Mouse (Mus musculus): ENCODE measurements around the gene Enox1.

Gene Enox1

GRCm38 (mm10) chr14:77272248-77272930, 115.8 kb downstream of the Enox1 start:
- DNase-seq (ENCODE audit: low read depth in 1 of 2, low spot score in 2 of 2), result no peak

- no peak for DNase-seq (ENCODE audit: low read depth in 1 of 2, low spot score in 2 of 2)
These were observed 116.4 kb downstream of the Enox1 start for GRCm38 (mm10) chr14:77272931-77273446.

GRCm38 (mm10) chr14:77273721-77274120, 117.2 kb downstream of the Enox1 start:
- no peak for DNase-seq (ENCODE audit: low read depth in 1 of 2, low spot score in 2 of 2)

GRCm38 (mm10) chr14:77275607-77276006, 119.0 kb downstream of the Enox1 start:
- DNase-seq (ENCODE audit: low read depth in 1 of 2, low spot score in 2 of 2), result no peak

- no peak for DNase-seq (ENCODE audit: low read depth in 1 of 2, low spot score in 2 of 2)
These were observed 122.6 kb downstream of the Enox1 start for GRCm38 (mm10) chr14:77279143-77279542.

DNA sequence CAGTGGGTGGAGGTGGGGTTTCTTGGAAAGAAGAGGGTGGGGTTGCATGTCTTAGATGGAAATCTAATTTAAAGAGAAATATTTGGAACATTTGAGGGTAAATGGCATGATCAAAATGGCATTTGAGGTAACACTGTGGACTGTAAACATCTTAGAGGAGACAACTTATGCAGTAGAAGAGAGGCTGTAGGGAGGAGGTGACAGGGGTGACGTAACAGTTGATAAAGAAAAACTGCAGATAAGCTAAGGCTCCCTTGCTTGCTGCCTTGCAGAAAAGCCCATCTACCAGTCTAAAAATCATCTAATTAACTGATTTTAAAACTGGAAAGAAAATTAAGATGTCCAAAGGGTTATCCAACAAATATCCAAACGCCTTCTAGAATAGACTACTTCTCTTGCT, 123.9 kb downstream of the Enox1 start:
- no peak for DNase-seq (ENCODE audit: low read depth in 1 of 2, low spot score in 2 of 2)

GRCm38 (mm10) chr14:77280893-77281292, 124.3 kb downstream of the Enox1 start:
- DNase-seq (ENCODE audit: low read depth in 1 of 2, low spot score in 2 of 2), result no peak

DNA sequence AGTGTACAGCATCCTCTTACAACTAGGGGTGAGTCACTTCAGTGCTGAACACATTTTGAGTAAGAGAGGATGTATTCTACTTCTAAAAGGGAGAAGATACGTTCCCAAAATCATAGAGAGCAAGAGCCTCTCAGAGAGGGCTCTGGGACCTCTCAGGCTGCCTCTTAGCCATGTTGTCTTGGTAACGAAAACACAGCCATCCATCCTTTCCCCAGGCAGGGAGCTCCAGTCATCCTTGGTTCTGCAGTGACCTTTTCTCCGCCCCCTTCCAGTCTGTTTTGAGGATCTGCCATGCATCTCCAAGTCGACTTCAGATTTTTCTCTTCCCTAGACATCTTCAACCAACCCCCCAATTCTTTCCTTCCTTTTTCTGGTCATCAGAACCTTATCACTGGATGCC, 127.4 kb downstream of the Enox1 start:
- DNase-seq (ENCODE audit: low read depth in 1 of 2, low spot score in 2 of 2), result no peak

DNA sequence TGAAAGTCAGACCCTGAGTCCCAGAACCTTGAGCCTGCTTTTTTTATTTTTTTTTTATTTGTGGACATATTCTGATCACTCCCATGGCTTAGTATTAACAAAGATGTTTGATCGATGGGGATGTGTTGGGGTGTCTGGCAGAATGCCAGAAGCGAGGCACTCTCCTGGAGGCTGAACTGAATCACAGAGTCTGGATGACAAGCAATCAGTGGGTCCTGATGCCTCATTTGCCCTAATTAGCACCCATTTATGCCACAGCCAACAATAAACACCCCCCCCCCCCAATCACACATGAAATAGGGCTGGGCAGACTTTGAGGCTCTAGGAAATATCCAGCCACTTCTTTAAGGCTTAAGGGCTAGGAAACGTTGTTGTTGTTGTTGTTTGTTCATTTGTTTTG, 128.9 kb downstream of the Enox1 start:
- DNase-seq (ENCODE audit: low read depth in 1 of 2, low spot score in 2 of 2), result no peak

- no peak for DNase-seq (ENCODE audit: low read depth in 1 of 2, low spot score in 2 of 2)
These were observed 135.2 kb downstream of the Enox1 start for GRCm38 (mm10) chr14:77291756-77292155.

- DNase-seq (ENCODE audit: low read depth in 1 of 2, low spot score in 2 of 2), result no peak
These were observed 140.5 kb downstream of the Enox1 start for GRCm38 (mm10) chr14:77297039-77297438.

- no peak for DNase-seq (ENCODE audit: low read depth in 1 of 2, low spot score in 2 of 2)
These were observed 141.8 kb downstream of the Enox1 start for GRCm38 (mm10) chr14:77298327-77298726.

- DNase-seq (ENCODE audit: low read depth in 1 of 2, low spot score in 2 of 2), result no peak
These were observed 153.0 kb downstream of the Enox1 start for GRCm38 (mm10) chr14:77309571-77309970.

DNA sequence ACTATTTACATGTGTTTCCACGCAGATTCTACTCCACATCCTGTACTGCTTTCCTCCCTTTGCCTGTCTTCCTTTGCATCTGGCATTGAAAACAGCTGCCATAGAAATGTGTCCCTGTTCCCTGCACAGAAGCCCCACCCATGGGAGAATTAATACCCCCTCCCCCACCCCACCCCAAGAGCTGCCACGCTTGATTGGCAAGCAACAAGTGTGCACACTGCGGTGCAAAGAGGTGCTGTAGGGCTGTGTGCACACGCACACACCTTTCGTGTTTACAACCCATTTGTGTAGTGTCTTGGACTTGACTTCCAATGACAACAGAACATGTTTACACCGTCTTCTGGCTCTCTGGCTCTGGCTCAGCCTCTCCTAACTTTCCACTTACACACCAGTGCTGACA, 154.9 kb downstream of the Enox1 start:
- no peak for DNase-seq (ENCODE audit: low read depth in 1 of 2, low spot score in 2 of 2)

- no peak for DNase-seq (ENCODE audit: low read depth in 1 of 2, low spot score in 2 of 2)
These were observed 162.8 kb downstream of the Enox1 start for GRCm38 (mm10) chr14:77319396-77319795.

DNA sequence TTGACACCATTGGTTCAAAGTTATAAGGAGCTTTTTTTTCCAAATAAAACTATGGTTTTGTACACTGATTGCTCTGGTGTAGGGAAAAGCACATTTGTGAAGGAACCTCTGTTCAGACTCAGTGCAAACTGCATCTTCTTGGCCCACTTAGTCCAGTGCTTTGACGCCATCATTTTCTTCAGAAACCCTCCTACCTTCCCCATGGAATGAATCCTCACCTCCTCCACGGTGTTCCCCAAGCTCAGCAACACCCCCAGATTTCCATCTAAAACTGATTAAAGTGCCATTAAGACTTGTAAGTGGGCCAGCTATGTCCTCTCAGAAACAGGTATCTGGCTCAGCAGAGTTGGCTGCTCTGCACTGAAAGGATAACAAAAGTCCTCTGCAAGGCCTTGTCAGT, 167.8 kb downstream of the Enox1 start:
- no peak for DNase-seq (ENCODE audit: low read depth in 1 of 2, low spot score in 2 of 2)

DNA sequence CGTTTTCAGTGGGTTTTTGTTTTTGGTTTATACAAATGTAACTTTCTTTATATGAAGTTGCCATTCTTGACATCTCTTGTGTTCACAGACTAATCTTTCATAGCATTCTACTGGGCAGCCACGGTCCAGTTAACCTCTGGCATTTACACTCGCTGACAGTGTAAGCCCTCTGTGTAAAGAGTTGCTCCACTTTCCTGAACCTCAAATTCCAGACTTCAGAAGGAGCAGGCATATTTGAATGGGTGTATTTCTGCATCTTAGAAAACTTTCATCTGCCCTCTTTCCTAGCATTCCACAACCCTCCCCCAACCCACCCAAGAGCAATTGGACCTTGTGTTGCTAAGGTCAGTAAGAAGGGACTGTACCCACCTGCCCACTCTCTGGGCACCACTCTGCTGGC, 171.1 kb downstream of the Enox1 start:
- DNase-seq (ENCODE audit: low read depth in 1 of 2, low spot score in 2 of 2), result no peak

DNA sequence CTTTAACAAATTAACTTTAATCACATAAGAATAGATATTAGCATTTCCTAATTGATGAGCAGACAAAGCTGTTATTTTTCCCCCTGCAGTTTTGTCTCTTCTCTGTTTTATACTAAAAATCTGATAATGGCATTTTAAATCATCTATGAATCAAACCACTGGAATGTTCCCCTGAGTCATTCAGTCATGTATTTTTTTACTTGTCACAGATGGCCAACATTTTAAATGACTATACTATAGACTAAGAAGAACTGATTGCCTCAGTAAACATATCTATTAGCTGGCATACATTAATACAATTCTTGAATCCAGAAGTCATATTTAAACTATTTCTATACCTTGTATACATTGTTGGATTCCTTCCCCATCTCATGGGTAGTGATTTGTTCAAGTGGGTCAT, 173.2 kb downstream of the Enox1 start:
- no peak for DNase-seq (ENCODE audit: low read depth in 1 of 2, low spot score in 2 of 2)

- peak in 1 of 2 experiments; percentile 6 for DNase-seq (ENCODE audit: low read depth in 1 of 2, low spot score in 2 of 2)
These were observed 187.2 kb downstream of the Enox1 start for GRCm38 (mm10) chr14:77343662-77344340.

DNA sequence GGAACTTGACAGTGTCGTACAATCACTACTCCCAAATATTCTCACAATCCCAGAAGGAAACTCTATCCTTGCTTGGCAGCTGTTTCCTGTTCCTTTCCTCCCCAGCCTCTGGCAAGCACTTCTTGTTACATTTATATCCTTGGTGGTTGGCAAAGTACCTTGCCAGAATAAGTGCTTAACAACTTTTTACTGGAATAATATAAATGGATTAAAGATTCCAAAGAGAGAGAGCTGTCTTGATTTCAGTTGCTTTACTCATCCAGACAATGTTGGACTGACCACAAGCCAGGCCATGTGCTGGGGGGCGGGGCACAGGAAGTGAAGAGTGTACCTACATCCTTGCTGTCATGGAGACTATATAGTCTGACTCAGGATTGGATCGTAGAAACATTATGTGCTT, 189.7 kb downstream of the Enox1 start:
- no peak for DNase-seq (ENCODE audit: low read depth in 1 of 2, low spot score in 2 of 2)

- DNase-seq (ENCODE audit: low read depth in 1 of 2, low spot score in 2 of 2), result no peak
These were observed 195.3 kb downstream of the Enox1 start for GRCm38 (mm10) chr14:77351803-77352352.

GRCm38 (mm10) chr14:77362662-77363061, 206.1 kb downstream of the Enox1 start:
- no peak for DNase-seq (ENCODE audit: low read depth in 1 of 2, low spot score in 2 of 2)

All from monocyte, adult 2 months (primary cell).